Mouse (Mus musculus) thymus, postnatal 14 days (tissue): ENCODE measurements around the gene Cd163.
"Not testable (repeated sequence)": the region's sequence is repeated elsewhere in the genome, so short reads cannot be mapped to it uniquely, and the experiment has no call there.

Experiments
- DNase-seq: peaks from one replicate; pipeline ENCODE4 v3.0.0; 2021

Cd163 gene

GRCm38 (mm10) chr6:124304356-124304755, at the start of gene Cd163:
TSS of gene Cd163 (plus strand) at chr6:124304656.
- no peak for DNase-seq

DNA sequence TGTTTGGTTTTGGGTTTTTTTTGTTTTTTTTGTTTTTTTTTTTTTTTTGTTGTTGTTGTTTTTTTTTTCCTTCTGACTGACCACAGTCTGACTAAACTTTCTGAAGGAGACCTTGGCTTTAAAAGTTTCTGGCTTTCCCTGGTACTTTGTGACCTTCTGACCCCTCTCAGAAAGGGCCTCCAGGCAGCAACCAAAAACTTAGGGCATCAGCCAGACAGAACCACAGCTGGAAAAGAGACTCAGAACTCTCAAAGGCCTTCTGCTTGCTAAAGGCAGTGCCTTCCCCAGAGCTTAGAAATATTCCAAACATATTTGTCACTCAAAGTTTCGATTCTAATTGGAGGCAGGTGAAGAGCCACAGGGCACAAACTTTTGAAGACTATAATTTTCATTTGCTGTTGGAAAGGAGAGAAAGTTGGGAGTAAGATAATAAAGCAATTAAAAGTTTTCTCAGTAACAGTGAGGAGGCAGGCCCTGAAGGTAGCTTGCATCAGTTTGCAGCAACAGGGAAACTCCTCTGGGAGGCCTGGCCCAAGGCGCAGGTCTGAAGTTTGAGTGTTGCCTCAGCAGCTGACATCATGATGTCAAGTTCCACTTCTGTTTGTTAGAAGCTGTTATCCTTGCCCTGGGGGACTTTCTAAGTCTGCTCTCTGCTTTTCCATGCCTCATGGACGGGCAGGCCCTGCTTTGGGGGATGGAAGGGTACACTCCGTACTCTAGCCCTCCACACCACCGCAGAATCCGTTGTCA, 48.6 kb upstream of the Cd163 start:
- DNase-seq: no peak

DNA sequence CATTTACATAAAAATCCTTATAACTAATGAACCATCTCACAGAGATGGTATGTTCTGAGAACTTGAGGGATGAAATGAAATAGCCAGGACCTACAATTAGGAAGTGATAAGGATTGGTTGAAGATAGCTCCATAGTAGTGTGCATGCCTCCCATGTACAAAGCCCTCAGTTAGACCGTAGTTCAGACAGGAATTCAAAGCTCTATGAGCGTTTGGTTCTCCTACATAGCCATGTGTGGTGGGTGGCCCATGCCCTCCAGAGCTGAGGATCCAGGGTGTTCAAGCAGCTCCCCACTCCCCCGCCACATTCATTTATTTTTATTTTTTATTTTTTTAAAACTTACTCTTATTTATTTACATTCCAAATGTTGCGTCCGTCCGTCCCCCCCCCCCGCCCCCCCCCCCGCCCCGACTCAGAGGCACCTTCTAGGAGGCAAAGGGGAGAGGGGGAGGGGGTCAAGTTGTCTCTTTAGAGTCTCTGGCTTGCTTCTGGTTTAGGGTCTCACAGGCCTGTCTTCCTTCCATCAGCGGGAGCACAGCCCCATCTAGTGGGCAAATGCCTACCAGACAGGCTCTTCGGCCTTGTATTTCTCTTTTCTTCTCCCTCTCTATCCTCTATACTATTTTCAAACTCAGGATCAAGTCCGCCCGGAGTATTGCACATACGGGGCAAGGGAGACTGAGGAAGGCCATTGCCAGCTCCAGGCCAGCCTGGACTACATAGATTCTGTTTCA, 44.1 kb upstream of the Cd163 start:
- peak; percentile 77 for DNase-seq

DNA sequence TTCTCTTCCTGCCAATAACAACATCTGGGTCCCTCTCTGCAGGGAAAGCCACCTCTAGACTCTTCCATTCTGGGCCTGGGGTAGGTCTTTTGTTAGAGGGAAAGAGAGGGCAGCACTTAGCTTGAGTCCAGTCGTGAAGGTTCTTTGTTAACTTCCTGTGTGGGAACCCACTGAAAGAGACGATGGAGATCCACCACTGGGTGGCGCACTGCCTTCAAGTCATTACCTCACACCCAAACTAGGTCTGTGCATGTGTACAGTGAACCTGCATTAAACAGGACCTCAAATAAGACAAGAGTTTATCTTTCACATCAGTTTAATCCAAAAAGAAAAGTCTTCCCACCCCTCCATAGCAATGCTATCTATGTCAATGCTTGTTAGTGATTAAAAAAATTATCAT, 41.8 kb upstream of the Cd163 start:
- DNase-seq: peak; percentile 84

DNA sequence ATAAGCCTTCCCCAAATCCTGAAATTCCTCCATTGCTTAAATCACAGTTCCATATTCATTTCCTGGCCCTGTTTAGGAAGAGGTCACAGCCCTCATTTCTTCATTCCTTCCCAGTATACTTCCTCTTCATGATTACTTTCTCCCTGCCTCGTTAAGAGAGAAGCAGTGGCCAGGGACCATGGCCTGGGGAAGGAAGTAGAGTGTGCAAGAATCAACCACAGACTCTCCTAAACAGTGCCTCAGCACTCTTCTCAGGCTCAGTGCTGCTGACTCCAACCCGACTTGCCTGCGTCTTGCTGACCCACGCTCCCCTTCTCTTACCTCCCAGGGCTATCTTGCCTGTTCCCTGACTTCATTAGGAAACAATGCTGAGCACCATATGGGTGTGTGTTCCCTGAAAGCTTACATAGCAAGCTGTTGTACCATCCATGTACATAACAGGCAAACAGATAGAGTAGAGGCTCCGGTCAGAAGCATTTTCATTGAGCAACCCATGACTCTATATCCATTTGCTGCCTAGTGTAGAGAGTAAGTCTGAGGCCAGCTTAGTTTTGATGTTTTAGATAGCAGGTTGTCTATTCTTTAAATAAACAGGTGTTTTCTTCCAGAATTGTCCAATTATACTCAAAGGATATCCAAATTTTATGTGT, 31.1 kb upstream of the Cd163 start:
- DNase-seq: no peak

DNA sequence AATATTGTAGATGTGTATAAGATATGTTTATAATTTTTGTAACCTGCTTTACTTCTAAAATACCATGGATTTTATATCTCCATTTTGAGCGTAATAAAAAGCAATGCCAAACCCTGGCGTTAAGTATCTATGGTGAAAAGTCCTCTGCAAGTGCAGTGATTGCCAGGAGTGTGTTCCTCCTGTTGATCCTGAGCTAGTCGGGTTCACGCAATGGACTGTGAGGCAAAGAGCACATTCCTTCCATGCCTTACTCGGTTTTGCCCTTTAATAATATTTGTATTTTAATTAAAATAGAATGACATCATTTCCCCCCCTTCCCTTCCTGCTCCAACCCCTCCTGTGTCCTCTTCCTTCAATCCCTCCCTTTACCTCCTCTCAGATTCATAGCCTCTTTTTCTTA, 26.8 kb upstream of the Cd163 start:
- DNase-seq: no peak

DNA sequence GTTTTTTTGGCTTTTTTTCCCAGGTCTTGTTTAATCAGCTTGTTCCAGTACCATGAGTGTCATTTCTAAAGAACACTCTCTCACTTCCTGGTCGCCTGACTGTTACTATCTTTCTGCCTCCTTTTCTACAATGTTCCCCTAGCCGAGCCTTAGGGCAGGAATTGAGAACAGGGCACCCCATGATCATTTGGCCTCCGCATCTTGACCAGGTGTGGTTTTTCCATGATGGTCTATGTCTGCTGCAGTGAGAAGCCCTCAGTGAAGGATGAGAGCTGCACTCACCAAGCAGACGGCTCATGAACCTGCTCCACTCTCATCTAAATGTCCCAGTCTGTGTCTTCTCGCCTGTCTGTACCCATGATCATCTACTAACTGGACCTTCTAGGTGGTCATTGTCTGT, 26.2 kb upstream of the Cd163 start:
- DNase-seq: no peak

- DNase-seq: no peak
Observed at GRCm38 (mm10) chr6:124282731-124283130, 21.7 kb upstream of the Cd163 start.

- DNase-seq: not testable (repeated sequence)
Observed at GRCm38 (mm10) chr6:124297378-124297777, 7.1 kb upstream of the Cd163 start.

DNA sequence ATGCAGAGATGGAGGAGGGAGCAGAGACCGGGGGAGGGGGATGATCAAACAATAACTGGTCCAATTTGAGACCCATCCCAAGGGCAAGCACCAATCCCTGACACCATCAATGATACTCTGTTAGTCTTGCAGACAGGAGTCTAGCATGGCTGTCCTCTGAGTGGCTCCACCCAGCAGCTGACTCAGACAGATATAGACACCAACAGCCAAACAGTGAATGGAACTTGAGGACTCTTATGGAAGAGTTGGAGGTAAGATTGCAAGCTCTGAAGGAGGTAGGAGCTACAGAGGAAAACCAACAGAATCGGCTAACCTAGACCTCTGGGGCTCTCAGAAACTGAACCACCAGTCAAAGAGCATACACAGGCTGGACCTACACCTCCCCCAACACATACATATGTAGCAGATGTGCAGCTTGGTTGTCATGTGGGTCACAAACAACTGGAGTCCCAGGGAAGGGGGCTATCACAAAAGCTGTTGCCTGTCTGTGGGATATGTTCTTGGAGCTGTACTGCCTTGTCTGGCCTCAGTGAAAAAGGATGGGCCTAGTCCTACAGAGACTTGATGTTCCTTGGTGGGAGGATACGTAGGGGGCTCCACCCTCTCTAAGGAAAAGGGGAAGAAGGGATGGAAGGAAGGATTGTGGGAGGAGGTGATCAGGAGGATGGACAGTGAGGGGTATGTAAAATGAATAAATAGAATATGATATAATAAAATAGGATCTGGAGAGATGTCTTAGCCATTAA, 2.8 kb upstream of the Cd163 start:
- no peak for DNase-seq

DNA sequence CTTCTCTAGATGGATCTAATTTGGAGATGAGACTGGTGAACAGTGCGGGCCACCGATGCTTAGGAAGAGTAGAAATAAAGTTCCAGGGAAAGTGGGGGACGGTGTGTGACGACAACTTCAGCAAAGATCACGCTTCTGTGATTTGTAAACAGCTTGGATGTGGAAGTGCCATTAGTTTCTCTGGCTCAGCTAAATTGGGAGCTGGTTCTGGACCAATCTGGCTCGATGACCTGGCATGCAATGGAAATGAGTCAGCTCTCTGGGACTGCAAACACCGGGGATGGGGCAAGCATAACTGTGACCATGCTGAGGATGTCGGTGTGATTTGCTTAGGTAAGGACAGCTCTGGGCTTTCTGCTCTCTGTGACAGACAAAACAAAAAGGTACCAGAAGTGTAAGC, 4.5 kb downstream of the Cd163 start:
- no peak for DNase-seq

DNA sequence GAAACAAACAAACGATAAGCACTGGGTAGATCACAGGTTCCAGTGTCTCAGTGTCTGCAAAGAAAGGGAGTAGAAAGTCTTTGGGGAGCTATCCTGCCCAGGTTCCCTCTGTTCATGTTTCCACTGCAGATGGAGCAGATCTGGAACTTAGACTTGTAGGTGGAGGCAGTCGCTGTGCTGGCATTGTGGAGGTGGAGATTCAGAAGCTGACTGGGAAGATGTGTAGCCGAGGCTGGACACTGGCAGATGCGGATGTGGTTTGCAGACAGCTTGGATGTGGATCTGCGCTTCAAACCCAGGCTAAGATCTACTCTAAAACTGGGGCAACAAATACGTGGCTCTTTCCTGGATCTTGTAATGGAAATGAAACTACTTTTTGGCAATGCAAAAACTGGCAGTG, 7.8 kb downstream of the Cd163 start:
- DNase-seq: no peak

GRCm38 (mm10) chr6:124320371-124320770, 15.9 kb downstream of the Cd163 start:
- DNase-seq: no peak

DNA sequence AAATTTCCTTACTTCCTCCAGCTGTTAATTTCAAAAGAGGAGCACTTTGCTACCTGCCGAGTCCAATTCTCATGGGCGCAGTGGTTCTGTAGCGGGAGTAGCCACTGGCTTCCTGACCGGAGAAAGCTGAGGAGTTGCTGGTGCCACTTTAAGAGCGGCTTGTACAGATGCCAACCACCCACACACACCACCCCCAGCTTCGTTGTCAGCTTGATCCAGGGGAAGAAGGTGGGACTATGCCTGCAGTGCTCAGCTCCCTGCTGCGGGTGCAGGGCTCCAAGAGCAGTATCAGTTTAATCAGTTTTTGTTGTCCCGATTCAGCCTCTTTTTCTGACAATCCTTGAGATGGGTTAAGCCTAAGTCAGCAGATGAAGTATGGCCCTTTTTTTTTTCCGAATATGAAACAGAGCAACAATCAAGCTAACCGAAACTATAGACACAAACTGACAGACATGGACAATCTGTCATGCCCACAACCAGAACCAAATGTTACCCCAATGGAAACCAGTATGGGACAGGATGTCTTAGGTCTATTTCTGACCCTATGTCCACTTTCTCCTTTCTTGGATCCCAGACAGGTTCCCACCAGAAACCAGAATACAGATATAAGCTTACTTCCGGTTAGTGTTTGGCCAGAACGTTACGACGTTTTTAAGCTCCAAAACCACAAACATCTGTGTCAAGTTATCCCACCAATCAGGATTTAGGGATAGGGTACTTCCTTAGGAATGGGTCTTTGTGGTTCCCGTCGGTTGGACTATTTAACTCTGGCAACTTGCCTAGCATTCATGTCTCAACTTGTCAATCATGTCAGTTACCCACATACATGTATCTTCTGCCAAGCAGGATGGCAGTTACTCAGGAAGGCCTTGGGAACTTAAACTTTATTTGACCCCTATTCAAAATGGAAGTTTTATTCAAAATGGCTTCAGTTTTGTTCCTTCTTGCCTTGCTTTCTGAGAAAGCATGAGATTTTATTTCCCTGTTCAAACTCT, 17.3 kb downstream of the Cd163 start:
- DNase-seq: peak; percentile 28

DNA sequence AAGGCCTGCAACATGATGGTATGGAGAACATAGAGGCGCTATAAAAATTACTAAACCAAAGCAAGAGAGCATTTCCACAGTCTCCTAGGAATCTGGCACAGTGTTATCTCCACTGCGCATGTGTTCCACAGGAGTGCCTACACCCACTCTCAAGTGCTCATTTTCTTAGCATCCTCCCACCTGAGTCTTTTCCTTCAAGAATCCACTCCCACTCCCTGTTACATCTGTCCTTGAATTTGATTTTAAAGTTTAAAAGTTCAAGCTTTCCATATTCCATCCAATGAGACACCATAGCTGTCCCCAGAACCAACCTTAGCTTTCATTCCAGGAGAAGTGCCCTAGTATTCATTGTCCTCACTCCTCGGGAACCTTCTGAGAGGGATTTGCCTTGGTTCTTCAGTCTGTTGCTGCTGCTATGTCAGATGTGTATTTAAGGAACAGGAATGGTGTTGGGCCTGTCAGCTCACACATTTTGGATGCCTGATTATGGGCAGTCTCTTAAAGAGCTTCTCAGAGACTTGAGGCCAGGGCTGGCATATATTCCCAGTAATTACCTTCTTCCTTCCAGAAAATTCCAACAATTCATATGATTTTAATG, 24.0 kb downstream of the Cd163 start:
- DNase-seq: no peak

DNA sequence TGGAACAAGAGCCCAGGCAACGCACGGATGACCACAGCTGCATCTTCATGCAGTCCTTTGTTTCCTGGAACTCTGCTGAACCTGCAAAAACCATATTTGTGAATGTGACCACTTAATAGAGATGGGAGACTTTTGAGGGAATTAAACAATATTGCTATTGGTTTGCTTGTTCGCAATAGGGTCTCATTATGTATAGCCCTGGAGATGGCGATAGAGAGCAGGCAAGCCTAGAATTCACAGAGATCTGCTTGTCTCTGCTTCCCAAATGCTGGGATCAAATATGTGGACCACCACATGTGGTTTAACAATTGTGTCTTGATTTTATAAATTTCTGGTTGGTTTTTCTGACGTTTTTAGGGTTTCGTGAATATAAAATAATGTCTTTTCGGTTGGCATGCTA, 25.2 kb downstream of the Cd163 start:
- peak; percentile 32 for DNase-seq

- DNase-seq: no peak
Observed at GRCm38 (mm10) chr6:124345096-124345495, 40.6 kb downstream of the Cd163 start.

DNA sequence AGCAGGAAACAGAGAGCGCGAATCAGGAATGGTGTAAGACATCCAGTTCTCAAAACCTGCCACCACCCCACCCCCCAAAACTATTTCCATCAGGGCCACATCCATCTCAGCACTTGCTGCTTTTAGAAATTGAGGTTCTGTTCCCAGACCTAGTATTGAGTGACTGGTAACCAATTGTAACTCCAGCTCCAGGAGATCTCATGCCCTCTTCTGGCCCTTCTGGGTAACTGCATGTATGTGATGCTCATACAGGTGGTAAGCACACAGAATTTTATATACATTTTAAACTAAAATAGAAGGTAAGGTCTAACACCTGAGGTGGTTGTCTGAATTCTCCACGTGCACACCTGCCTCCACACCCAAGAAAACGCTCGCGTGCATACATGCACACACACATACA, 42.2 kb downstream of the Cd163 start:
- peak; percentile 9 for DNase-seq

GRCm38 (mm10) chr6:124353246-124353645, 48.8 kb downstream of the Cd163 start:
- DNase-seq: no peak

DNA sequence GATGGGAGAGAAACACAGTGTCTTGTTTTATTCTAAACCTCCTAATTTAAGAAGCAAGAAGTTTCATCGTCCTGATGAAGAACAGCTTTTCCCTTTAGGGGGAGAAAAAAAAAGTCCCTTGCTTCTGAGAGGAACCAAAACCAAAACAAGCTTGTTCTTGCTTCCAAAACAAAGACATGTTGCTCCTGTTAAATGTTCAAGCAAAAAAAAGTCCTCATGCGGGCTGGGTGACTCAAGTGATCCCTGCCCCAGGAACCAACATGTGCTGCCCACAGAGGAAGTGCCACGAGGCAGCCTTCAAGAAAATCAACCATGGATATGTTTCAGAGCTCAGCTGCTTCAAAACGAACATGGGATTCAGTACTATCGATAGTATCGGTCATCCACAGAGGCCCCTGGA, 54.5 kb downstream of the Cd163 start:
- no peak for DNase-seq

GRCm38 (mm10) chr6:124360549-124360948, 56.1 kb downstream of the Cd163 start:
- DNase-seq: no peak

DNA sequence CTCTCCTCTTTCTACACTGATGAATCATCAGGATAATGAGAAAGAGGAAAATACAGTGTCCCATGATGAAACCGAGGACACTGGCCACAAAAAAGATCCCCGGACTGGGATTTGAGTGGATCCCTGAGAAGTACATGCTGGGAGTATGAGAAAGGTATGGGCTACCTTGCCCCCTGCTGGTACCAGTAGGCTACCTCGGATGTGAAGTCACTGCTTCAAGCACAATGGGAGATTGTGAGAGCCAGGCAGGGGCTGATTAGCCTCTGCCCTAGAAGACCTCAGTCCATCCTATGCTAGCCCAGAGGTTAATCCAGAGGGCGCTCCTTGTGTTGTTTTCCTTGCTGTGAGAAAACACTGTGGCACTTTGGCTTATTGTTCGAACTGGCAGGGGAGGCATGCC, 59.9 kb downstream of the Cd163 start:
- no peak for DNase-seq
